Mouse (Mus musculus) CH12.LX (cell line): ENCODE results near the gene Galc. TPM values are rescaled to one million over a fixed set of nuclear protein-coding genes. Genes with fewer than 3 reads are reported as not detected.

Experiments used
- DNase-seq: peaks from one replicate; pipeline ENCODE4 v3.0.0-alpha.2; 2013; ENCODE audit errors: extremely low read depth
- H3K27ac ChIP-seq: 2 replicates; pipeline ENCODE4 v1.5.1; 2012; ENCODE audit warnings: low read depth, mild to moderate bottlenecking, control low read depth, moderate library complexity; ENCODE audit not compliant: insufficient read depth
- H3K27me3 ChIP-seq: replicated peaks from 2 replicates; pipeline ENCODE3; 2012; ENCODE audit warnings: inconsistent platforms
- H3K36me3 ChIP-seq, 2 experiments: replicated peaks in 1 of 2; 2 replicates each; pipeline versions ENCODE3 to v1.6.1; 2012; ENCODE audit warnings: inconsistent platforms in 1 of 2, low read length in 1 of 2, mild to moderate bottlenecking in 1 of 2, mixed read lengths in 1 of 2, moderate library complexity in 1 of 2; ENCODE audit not compliant: control insufficient read depth in 1 of 2, insufficient read depth in 1 of 2
- H3K4me1 ChIP-seq, 2 experiments: 2 replicates each; pipeline ENCODE4 v1.6.1; 2012; ENCODE audit warnings: inconsistent platforms in 1 of 2, moderate library complexity in 1 of 2; ENCODE audit not compliant: insufficient read depth in 2 of 2, control insufficient read depth in 1 of 2
- H3K4me2 ChIP-seq: 2 replicates; pipeline ENCODE4 v1.6.1; 2012; ENCODE audit warnings: low read depth, mild to moderate bottlenecking, control low read depth; ENCODE audit not compliant: poor library complexity, insufficient read depth, severe bottlenecking
- H3K4me3 ChIP-seq, 3 experiments: fragments of 150-350 bp in 1 of 3; sonication (generic) in 1 of 3; replicated peaks in 1 of 3; 2 replicates each; pipeline versions ENCODE3 to v1.5.1; 2011 to 2012; ENCODE audit warnings: low read depth in 2 of 3, low read length in 2 of 3, mild to moderate bottlenecking in 2 of 3, moderate library complexity in 2 of 3, control low read depth in 1 of 3, improper control_type of control experiment in 1 of 3, inconsistent platforms in 1 of 3, mixed read lengths in 1 of 3; ENCODE audit not compliant: poor library complexity in 1 of 3
- H3K79me2 ChIP-seq: replicated peaks from 2 replicates; pipeline ENCODE4 v1.6.1; 2012; ENCODE audit warnings: mild to moderate bottlenecking, moderate library complexity; ENCODE audit not compliant: control insufficient read depth, poor library complexity, insufficient read depth, severe bottlenecking; ENCODE audit errors: extremely low read depth
- H3K9ac ChIP-seq: 2 replicates; pipeline ENCODE4 v1.6.1; 2012; ENCODE audit warnings: low read depth, mild to moderate bottlenecking, control low read depth, moderate library complexity; ENCODE audit not compliant: insufficient read depth
- H3K9me3 ChIP-seq: replicated peaks from 2 replicates; pipeline ENCODE3; 2012; ENCODE audit warnings: low read length, inconsistent platforms, mixed read lengths
- CHD1 ChIP-seq: IDR thresholded peaks from 2 replicates; pipeline ENCODE4 v1.6.1; 2012; ENCODE audit warnings: low read depth, low read length, improper control_type of control experiment, inconsistent platforms
- CTCF ChIP-seq, 2 experiments: IDR thresholded peaks in 1 of 2; conservative IDR thresholded peaks in 1 of 2; 2 replicates each; pipeline ENCODE4 v1.5.1; 2011 to 2012; ENCODE audit warnings: low read depth in 2 of 2, low read length in 2 of 2, improper control_type of control experiment in 1 of 2, inconsistent platforms in 1 of 2, mild to moderate bottlenecking in 1 of 2, moderate library complexity in 1 of 2
- JUN ChIP-seq: IDR thresholded peaks from 2 replicates; pipeline ENCODE4 v1.6.1; 2011; ENCODE audit warnings: low read depth, mild to moderate bottlenecking, low read length, improper control_type of control experiment, moderate library complexity; ENCODE audit not compliant: insufficient read depth
- MAFK ChIP-seq: IDR thresholded peaks from 2 replicates; pipeline ENCODE4 v1.6.1; 2011; ENCODE audit warnings: low read length, improper control_type of control experiment; ENCODE audit not compliant: insufficient replicate concordance
- MYC ChIP-seq: IDR thresholded peaks from 2 replicates; pipeline ENCODE4 v1.6.1; 2011; ENCODE audit warnings: low read depth, mild to moderate bottlenecking, improper control_type of control experiment, low read length
- POLR2AphosphoS2 ChIP-seq: IDR thresholded peaks from 2 replicates; pipeline ENCODE4 v1.6.1; 2011; ENCODE audit warnings: low read depth, low read length, improper control_type of control experiment
- dilution Hi-C: fragments of 300-500 bp; cut with MboI; formaldehyde crosslinking; loops from 2 replicates; pipeline ENCODE4 v1.14.3; 2020; ENCODE audit warnings: low sequenced_read_pairs; ENCODE audit not compliant: extremely low pct_unique_long_range_greater_than_20kb, extremely low pct_ligation_motif_present
- in situ Hi-C: fragments of 300-500 bp; cut with MboI; formaldehyde crosslinking; loops from 3 replicates; pipeline ENCODE4 v1.14.3; 2019; ENCODE audit warnings: low sequenced_read_pairs, low pct_ligation_motif_present, low pct_unique_long_range_greater_than_20kb, mixed read lengths
- polyA plus RNA-seq: library from polyadenylated mRNA; unstranded; fragments of >175 nt; gene quantifications from 2 replicates; pipeline ENCODE4 v1.2.1, GENCODE M21; 2012; ENCODE audit warnings: low read depth; ENCODE audit not compliant: insufficient read length
- total RNA-seq, 2 experiments: library from RNA; depleted of rRNA; stranded (reverse); fragments of 300-350 nt in 1 of 2; fragments of >200 nt in 1 of 2; gene quantifications; 2 replicates each; pipeline ENCODE4 v1.2.3; 2012 to 2014

The Galc gene
- total and polyA plus RNA-seq, 3 experiments, result 1.6 to 9.1 (median 6.4) TPM

DNA sequence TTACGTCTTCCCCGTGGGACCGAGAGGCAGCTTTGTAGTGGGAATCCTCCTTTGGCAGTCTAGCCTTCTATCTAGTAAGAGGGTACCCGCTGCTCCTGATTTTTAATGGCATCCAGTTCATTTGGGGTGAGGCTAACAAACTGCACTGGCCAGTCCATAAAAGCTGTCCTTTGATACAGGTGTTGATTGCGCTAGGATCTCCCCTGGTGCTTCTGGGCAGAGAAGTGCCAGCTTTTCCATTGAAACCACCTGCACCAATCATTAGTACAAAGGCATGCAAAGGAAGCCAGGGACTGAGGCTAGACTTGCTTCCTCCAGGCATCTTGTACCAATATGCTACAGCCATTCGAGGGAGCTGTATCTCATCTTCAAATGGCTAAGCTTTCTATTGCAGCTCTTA is 98.4 kb downstream of the Galc start:
- Histone ChIP-seq H3K27me3 (no peaks in the 10 kb centered on the region), H3K4me1 (peaks cover 0 to 17% of the 10 kb centered on the region in 2 experiments; a peak in 2 of 4 replicates), H3K9me3 (no peaks in the 10 kb centered on the region), H3K4me3 (no peak overlapping the region), H3K9ac (no peak overlapping the region), H3K27ac (no peak overlapping the region), H3K36me3 (no peaks in the 10 kb centered on the region), H3K79me2 (no peaks in the 10 kb centered on the region), H3K4me2 (no peak overlapping the region)
- dilution Hi-C loops, result no loop called here
- TF ChIP-seq CHD1, result no peak
- no peak for TF ChIP-seq POLR2AphosphoS2
- no peak for TF ChIP-seq JUN
- TF ChIP-seq CTCF (conservative IDR thresholded peaks at IDR 0.05 in 1 of 2, IDR thresholded peaks at IDR 0.05 in 1 of 2; ENCODE audit: low read depth in 2 of 2, low read length in 2 of 2), result no peak
- TF ChIP-seq MYC, result no peak
- no peak for TF ChIP-seq MAFK
- no peak for DNase-seq
- in situ Hi-C loops, result no loop called here

Other genes with a start within 250 kb of the Galc start
- 31.0 and 31.9 TPM in 2 replicates for gene Gpr65, start 9.2 kb upstream of the Galc start, total RNA-seq (2012; rRNA removed)
- 80.3 and 84.1 TPM in 2 replicates for gene Gpr65, start 9.2 kb upstream of the Galc start, total RNA-seq (2014; rRNA removed)
- gene Gpr65, start 9.2 kb upstream of the Galc start, polyA plus RNA-seq, result 72.6 and 80.5 TPM in 2 replicates